Mouse (Mus musculus) heart, embryonic 11.5 days (tissue): ENCODE results near the gene Mindy2. TPM values are rescaled to one million over a fixed set of nuclear protein-coding genes. Genes with fewer than 3 reads are reported as not detected.

ENCODE experiments used
- ATAC-seq: fragments of 200-750 bp; cut with Nextera tagmentation; replicated peaks from 2 replicates; pipeline ENCODE4 v1.8.0; 2017; ENCODE audit warnings: moderate library complexity; ENCODE audit not compliant: insufficient number of reproducible peaks, low FRiP score, low TSS enrichment
- H3K27ac ChIP-seq: fragments of 300-500 bp; sonication (generic); 2 replicates; pipeline ENCODE4 v1.5.1; 2014; ENCODE audit warnings: mild to moderate bottlenecking, low read depth, low read length
- H3K27me3 ChIP-seq: fragments of 300-500 bp; sonication (generic); 2 replicates; pipeline ENCODE4 v1.6.1; 2014; ENCODE audit warnings: mild to moderate bottlenecking, low read length, mixed read lengths; ENCODE audit not compliant: control insufficient read depth, insufficient read depth
- H3K36me3 ChIP-seq: fragments of 300-500 bp; sonication (generic); 2 replicates; pipeline ENCODE4 v1.6.1; 2014; ENCODE audit warnings: mild to moderate bottlenecking, low read length, moderate library complexity, mixed read lengths; ENCODE audit not compliant: control insufficient read depth, insufficient read depth
- H3K4me1 ChIP-seq: fragments of 300-500 bp; sonication (generic); 2 replicates; pipeline ENCODE4 v1.6.1; 2014; ENCODE audit warnings: low read length; ENCODE audit not compliant: control insufficient read depth, insufficient read depth
- H3K4me2 ChIP-seq: fragments of 300-500 bp; sonication (generic); 2 replicates; pipeline ENCODE4 v1.6.1; 2014; ENCODE audit warnings: mild to moderate bottlenecking, moderate library complexity
- H3K4me3 ChIP-seq: fragments of 300-500 bp; sonication (generic); 2 replicates; pipeline ENCODE4 v1.5.1; 2014; ENCODE audit warnings: low read depth, low read length
- H3K9ac ChIP-seq: fragments of 300-500 bp; sonication (generic); 2 replicates; pipeline ENCODE4 v1.6.1; 2014; ENCODE audit warnings: mild to moderate bottlenecking, low read depth, low read length, moderate library complexity
- H3K9me3 ChIP-seq: fragments of 300-500 bp; sonication (generic); replicated peaks from 2 replicates; pipeline ENCODE4 v1.6.1; 2016; ENCODE audit warnings: low read length; ENCODE audit not compliant: control insufficient read depth
- WGBS: fragments of 180-500 bp; shearing (Covaris S2); extraction: QIAGEN DNeasy Blood & Tissue Kit; methylation state at CpG from one replicate; pipeline ENCODE4 v1.1.7; 2014; ENCODE audit not compliant: insufficient replicate concordance; 5-methylcytosine and 5-hydroxymethylcytosine counted together
- polyA plus RNA-seq: library from polyadenylated mRNA; unstranded; fragments of >200 nt; fragmentation: Nextera tagmentation; extraction: Ambion mirVana; gene quantifications from 2 replicates; pipeline ENCODE4 v1.2.1, GENCODE M21; 2014

The Mindy2 gene
- polyA plus RNA-seq, 1 experiment from 2014 or later: 9.7 TPM

DNA sequence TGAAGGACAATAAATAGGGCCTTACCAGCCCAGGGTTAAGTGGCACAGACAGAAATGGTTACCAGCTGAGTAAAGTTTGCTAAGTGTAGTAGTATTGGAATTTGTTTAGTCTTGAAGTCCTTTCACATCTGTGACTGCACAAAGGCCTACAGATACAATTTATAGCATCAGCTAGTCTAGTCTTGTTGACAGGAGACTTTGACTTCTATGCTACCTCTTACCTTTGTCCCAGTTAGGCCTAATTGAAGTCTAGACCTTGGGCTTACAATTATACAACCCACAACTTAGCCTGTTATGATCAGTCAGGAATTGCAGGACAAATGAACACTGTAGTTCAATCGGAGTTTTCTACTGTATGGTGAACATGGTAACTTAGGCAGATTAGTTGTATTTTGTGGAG is 105.5 kb downstream of the Mindy2 start:
- Histone ChIP-seq H3K27me3 (no peaks in the 10 kb centered on the region), H3K9me3 (no peaks in the 10 kb centered on the region), H3K4me2 (no peak overlapping the region), H3K4me3 (no peak overlapping the region), H3K27ac (no peak overlapping the region), H3K9ac (no peak overlapping the region), H3K36me3 (peaks cover 4% of the 10 kb centered on the region), H3K4me1 (no peaks in the 10 kb centered on the region)
- WGBS: 89% methylated on average over 1 of the region's 1 CpGs
- no peak for ATAC-seq

Other genes starting within 250 kb of the Mindy2 start
- gene Ccnb2, start 235.6 kb downstream of the Mindy2 start, polyA plus RNA-seq: 172 and 173 TPM in 2 replicates
- gene Rnf111, start 153.4 kb downstream of the Mindy2 start, polyA plus RNA-seq: 25.2 and 26.0 TPM in 2 replicates
- 40.6 and 48.3 TPM in 2 replicates for gene Sltm, start 114.4 kb downstream of the Mindy2 start, polyA plus RNA-seq
- gene Gm10642, start 923 bp downstream of the Mindy2 start, polyA plus RNA-seq: not detected in 2 replicates
- 70.2 and 80.2 TPM in 2 replicates for gene Adam10, start 21.8 kb upstream of the Mindy2 start, polyA plus RNA-seq